Mouse (Mus musculus) embryonic fibroblast, embryonic 13.5 days (primary cell): Measurements from ENCODE around the gene Cit. TPM values are rescaled to one million over a fixed set of nuclear protein-coding genes. Genes with fewer than 3 reads are reported as not detected.

Source experiments
- H3K27ac ChIP-seq: 2 replicates; pipeline ENCODE4 v1.5.1; 2012; ENCODE audit warnings: low read length, control low read depth, inconsistent platforms; ENCODE audit not compliant: insufficient read depth
- H3K4me1 ChIP-seq: 2 replicates; pipeline ENCODE4 v1.6.1; 2011; ENCODE audit warnings: low read length; ENCODE audit not compliant: control insufficient read depth, insufficient read depth
- H3K4me3 ChIP-seq: 2 replicates; pipeline ENCODE4 v1.5.1; 2011; ENCODE audit warnings: mild to moderate bottlenecking, control low read depth, low read length; ENCODE audit not compliant: insufficient read depth
- CTCF ChIP-seq: IDR thresholded peaks from 2 replicates; pipeline ENCODE4 v1.5.1; 2011; ENCODE audit warnings: mild to moderate bottlenecking, control low read depth, low read length, moderate library complexity, borderline replicate concordance; ENCODE audit not compliant: insufficient read depth
- POLR2A ChIP-seq: IDR thresholded peaks from 2 replicates; pipeline ENCODE4 v1.6.1; 2011; ENCODE audit warnings: low read depth, mild to moderate bottlenecking, control low read depth, low read length, moderate library complexity
- polyA plus RNA-seq: library from polyadenylated mRNA; stranded (reverse); fragments of >200 nt; gene quantifications from 2 replicates; pipeline ENCODE4 v1.2.4, GENCODE M21; 2011; ENCODE audit warnings: low read depth; ENCODE audit not compliant: missing spikeins, insufficient read length

Cit gene
- polyA plus RNA-seq, 1 experiment, result 14.3 TPM

GRCm38 (mm10) chr5:115937566-115937965 lies 92.5 kb downstream of the Cit start:
- TF ChIP-seq POLR2A, result no peak
- no peak for TF ChIP-seq CTCF
- H3K27ac ChIP-seq, result no peak overlapping the region
- H3K4me1 ChIP-seq, result no peaks in the 10 kb centered on the region
- no peak overlapping the region for H3K4me3 ChIP-seq

GRCm38 (mm10) chr5:115938999-115939398 lies 93.9 kb downstream of the Cit start:
- TF ChIP-seq POLR2A, result no peak
- no peak for TF ChIP-seq CTCF

GRCm38 (mm10) chr5:115942389-115942788 lies 97.3 kb downstream of the Cit start:
- no peak for TF ChIP-seq POLR2A
- no peak for TF ChIP-seq CTCF
- H3K27ac ChIP-seq, result no peak overlapping the region
- no peak overlapping the region for H3K4me3 ChIP-seq
- H3K4me1 ChIP-seq, result no peaks in the 10 kb centered on the region

More at GRCm38 (mm10) chr5:115938999-115939398, 93.9 kb downstream of the Cit start:
- H3K4me3 ChIP-seq, result no peak overlapping the region
- no peak overlapping the region for H3K27ac ChIP-seq
- H3K4me1 ChIP-seq, result no peaks in the 10 kb centered on the region

GRCm38 (mm10) chr5:115944791-115945490 lies 99.9 kb downstream of the Cit start:
- Histone ChIP-seq H3K4me1 (no peaks in the 10 kb centered on the region), H3K27ac (no peak overlapping the region), H3K4me3 (no peak overlapping the region)
- no peak for TF ChIP-seq POLR2A
- TF ChIP-seq CTCF, result no peak

GRCm38 (mm10) chr5:115947622-115948353 lies 102.7 kb downstream of the Cit start:
- H3K4me3 ChIP-seq, result no peak overlapping the region
- no peaks in the 10 kb centered on the region for H3K4me1 ChIP-seq
- H3K27ac ChIP-seq, result no peak overlapping the region
- TF ChIP-seq CTCF (no peak), POLR2A (no peak)

GRCm38 (mm10) chr5:115950936-115951335 lies 105.9 kb downstream of the Cit start:
- Histone ChIP-seq H3K27ac (no peak overlapping the region), H3K4me3 (no peak overlapping the region), H3K4me1 (no peaks in the 10 kb centered on the region)
- TF ChIP-seq CTCF, result no peak
- no peak for TF ChIP-seq POLR2A

- Histone ChIP-seq H3K27ac (no peak overlapping the region), H3K4me1 (no peaks in the 10 kb centered on the region), H3K4me3 (no peak overlapping the region)
- TF ChIP-seq POLR2A, result no peak
- no peak for TF ChIP-seq CTCF
Measured at GRCm38 (mm10) chr5:115953173-115953572, 108.1 kb downstream of the Cit start.

- H3K4me3 ChIP-seq, result no peak overlapping the region
- H3K4me1 ChIP-seq, result no peaks in the 10 kb centered on the region
- no peak for TF ChIP-seq POLR2A
- TF ChIP-seq CTCF, result no peak
- H3K27ac ChIP-seq, result no peak overlapping the region
Measured at GRCm38 (mm10) chr5:115954084-115954483, 109.0 kb downstream of the Cit start.

GRCm38 (mm10) chr5:115954549-115954948 lies 109.5 kb downstream of the Cit start:
- H3K4me3 ChIP-seq, result no peak overlapping the region
- no peaks in the 10 kb centered on the region for H3K4me1 ChIP-seq
- no peak overlapping the region for H3K27ac ChIP-seq
- TF ChIP-seq CTCF (no peak), POLR2A (no peak)

- no peaks in the 10 kb centered on the region for H3K4me1 ChIP-seq
- TF ChIP-seq POLR2A (no peak), CTCF (no peak)
- no peak overlapping the region for H3K27ac ChIP-seq
- H3K4me3 ChIP-seq, result no peak overlapping the region
Measured at GRCm38 (mm10) chr5:115955131-115955530, 110.1 kb downstream of the Cit start.

- Histone ChIP-seq H3K4me1 (no peaks in the 10 kb centered on the region), H3K4me3 (no peak overlapping the region), H3K27ac (no peak overlapping the region)
- TF ChIP-seq POLR2A, result no peak
- TF ChIP-seq CTCF, result no peak
Measured at GRCm38 (mm10) chr5:115956048-115956447, 111.0 kb downstream of the Cit start.
